Mouse (Mus musculus) CH12.LX (cell line): ENCODE results near the gene Lgr6.

Experiments
- CHD2 ChIP-seq: IDR thresholded peaks from 2 replicates; pipeline ENCODE4 v1.6.1; 2011; ENCODE audit warnings: low read length, improper control_type of control experiment
- CTCF ChIP-seq, 2 experiments: IDR thresholded peaks in 1 of 2; conservative IDR thresholded peaks in 1 of 2; 2 replicates each; pipeline ENCODE4 v1.5.1; 2011 to 2012; ENCODE audit warnings: low read depth in 2 of 2, low read length in 2 of 2, improper control_type of control experiment in 1 of 2, inconsistent platforms in 1 of 2, mild to moderate bottlenecking in 1 of 2, moderate library complexity in 1 of 2
- ELF1 ChIP-seq: IDR thresholded peaks from 2 replicates; pipeline ENCODE4 v1.6.1; 2014; ENCODE audit warnings: low read depth, mild to moderate bottlenecking, inconsistent platforms, low read length, improper control_type of control experiment
- EP300 ChIP-seq: IDR thresholded peaks from 2 replicates; pipeline ENCODE4 v1.6.1; 2011; ENCODE audit warnings: low read length, improper control_type of control experiment
- GABPA ChIP-seq: IDR thresholded peaks from 2 replicates; pipeline ENCODE4 v1.6.1; 2012; ENCODE audit warnings: low read depth, low read length, improper control_type of control experiment, inconsistent platforms; ENCODE audit not compliant: insufficient replicate concordance
- MAFK ChIP-seq: IDR thresholded peaks from 2 replicates; pipeline ENCODE4 v1.6.1; 2011; ENCODE audit warnings: low read length, improper control_type of control experiment; ENCODE audit not compliant: insufficient replicate concordance
- MAX ChIP-seq: IDR thresholded peaks from 2 replicates; pipeline ENCODE4 v1.6.1; 2011; ENCODE audit warnings: low read length, improper control_type of control experiment
- MEF2A ChIP-seq: IDR thresholded peaks from 2 replicates; pipeline ENCODE4 v1.6.1; 2014; ENCODE audit warnings: low read depth, mild to moderate bottlenecking, inconsistent platforms, low read length, improper control_type of control experiment, borderline replicate concordance
- MXI1 ChIP-seq: IDR thresholded peaks from 2 replicates; pipeline ENCODE4 v1.6.1; 2011; ENCODE audit warnings: mild to moderate bottlenecking, low read depth, low read length, improper control_type of control experiment
- PAX5 ChIP-seq: IDR thresholded peaks from 2 replicates; pipeline ENCODE4 v1.6.1; 2012; ENCODE audit warnings: low read length, inconsistent platforms, mixed read lengths
- POLR2A ChIP-seq: IDR thresholded peaks from 2 replicates; pipeline ENCODE4 v1.6.1; 2011; ENCODE audit warnings: low read depth, mild to moderate bottlenecking, improper control_type of control experiment, low read length
- TCF12 ChIP-seq: IDR thresholded peaks from 2 replicates; pipeline ENCODE4 v1.6.1; 2014; ENCODE audit warnings: low read depth, mild to moderate bottlenecking, inconsistent platforms, low read length, improper control_type of control experiment
- UBTF ChIP-seq: IDR thresholded peaks from 2 replicates; pipeline ENCODE4 v1.6.1; 2012; ENCODE audit warnings: low read depth, mild to moderate bottlenecking, inconsistent platforms, low read length, improper control_type of control experiment, moderate library complexity
- USF2 ChIP-seq: conservative IDR thresholded peaks from 2 replicates; pipeline ENCODE4 v1.6.1; 2011; ENCODE audit warnings: low read depth, low read length, improper control_type of control experiment

DNA sequence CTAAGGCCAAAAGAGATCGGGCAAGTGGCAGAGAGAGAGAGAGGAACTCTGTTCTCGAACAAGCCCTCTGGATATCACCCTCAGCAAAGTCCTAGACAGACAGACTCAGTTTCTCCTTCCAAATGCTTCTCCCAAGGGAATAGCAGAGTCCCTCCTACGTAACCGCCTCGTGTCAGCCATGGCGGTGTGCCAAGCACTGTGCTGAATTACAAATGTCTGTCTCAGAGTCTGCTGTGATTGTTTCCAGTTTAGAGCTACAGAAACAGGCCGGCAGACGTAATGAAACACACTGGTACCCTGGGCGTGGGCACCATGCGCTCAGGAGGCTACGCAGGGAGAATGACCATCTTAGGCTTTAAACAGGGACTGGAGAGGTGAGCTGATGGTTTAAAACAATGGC is 8.8 kb downstream of the Lgr6 start:
- TF ChIP-seq USF2 = no peak
- no peak for TF ChIP-seq POLR2A
- no peak for TF ChIP-seq EP300
- no peak for TF ChIP-seq MXI1
- TF ChIP-seq UBTF = no peak
- no peak for TF ChIP-seq CTCF (conservative IDR thresholded peaks at IDR 0.05 in 1 of 2, IDR thresholded peaks at IDR 0.05 in 1 of 2; ENCODE audit: low read depth in 2 of 2, low read length in 2 of 2)
- no peak for TF ChIP-seq PAX5
- TF ChIP-seq ELF1 = no peak
- TF ChIP-seq GABPA = no peak
- TF ChIP-seq CHD2 = no peak
- no peak for TF ChIP-seq TCF12
- no peak for TF ChIP-seq MAX
- TF ChIP-seq MAFK = no peak
- no peak for TF ChIP-seq MEF2A
